Mouse (Mus musculus) lung, postnatal 0 days (tissue): Measurements from ENCODE around the gene Oaz2.

Experiments
- CTCF ChIP-seq: IDR thresholded peaks from 2 replicates; pipeline ENCODE4 v1.5.1; 2016; ENCODE audit warnings: antibody characterized with exemption, mild to moderate bottlenecking
- EP300 ChIP-seq: IDR thresholded peaks from 2 replicates; pipeline ENCODE4 v1.6.1; 2016; ENCODE audit warnings: antibody characterized with exemption, mild to moderate bottlenecking, control low read depth

- TF ChIP-seq CTCF (no peak), EP300 (no peak)
Measured at GRCm38 (mm10) chr9:65702286-65702685, 34.5 kb downstream of the Oaz2 start.
